Mouse (Mus musculus): Measurements from ENCODE around the gene Pitpnm1.

The Pitpnm1 gene

DNA sequence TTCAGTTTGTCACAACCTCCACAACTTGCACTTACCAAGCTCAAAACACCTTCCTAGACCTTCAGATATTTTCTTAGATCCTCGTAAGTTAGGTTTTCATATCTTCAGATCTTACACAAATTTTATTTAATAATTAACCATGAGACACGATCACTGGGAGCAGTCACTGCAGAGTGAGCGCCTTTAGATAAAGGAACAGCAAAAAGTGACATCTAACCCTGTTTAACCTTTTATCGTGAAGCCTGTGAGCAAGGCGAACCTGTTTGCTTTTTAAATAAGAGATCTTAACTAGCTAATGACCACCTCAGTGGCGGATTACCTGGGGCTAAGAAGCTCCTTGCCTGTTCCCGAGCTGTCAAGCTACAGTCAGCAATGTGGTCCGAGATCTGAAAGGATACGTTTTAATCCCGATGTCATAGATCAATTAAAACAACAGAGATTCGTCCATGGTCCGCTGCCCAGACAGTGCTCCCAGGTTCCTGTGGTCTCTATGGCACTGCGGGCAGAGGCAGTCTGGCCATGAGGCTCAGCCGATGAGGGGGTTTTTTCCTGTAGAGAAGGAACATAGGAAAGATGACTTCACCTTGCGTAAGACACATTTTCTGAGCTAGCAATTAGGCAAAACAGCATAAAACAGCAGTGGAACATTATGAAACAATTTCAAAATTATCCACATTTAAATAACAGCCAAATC is 30.9 kb upstream of the Pitpnm1 start:
- no peak for DNase-seq

DNA sequence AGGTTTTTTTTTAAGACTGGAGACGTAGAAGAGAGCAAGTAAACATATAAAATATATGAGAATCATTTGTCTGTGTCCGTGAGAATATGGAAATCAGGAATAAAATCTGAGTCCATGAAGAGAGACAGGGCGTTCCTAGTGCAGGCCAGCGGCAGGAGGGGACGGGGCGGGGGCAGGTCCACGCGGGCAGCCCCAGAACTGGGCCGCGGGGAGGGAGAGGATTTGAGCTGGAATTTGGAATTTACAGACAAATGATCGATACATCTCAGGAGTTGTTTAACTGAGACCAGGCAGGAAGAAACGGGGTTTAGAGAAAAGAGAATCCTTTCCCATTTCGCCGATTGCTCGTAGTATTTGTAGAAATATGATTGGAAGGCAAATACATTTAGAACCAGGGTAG is 29.5 kb upstream of the Pitpnm1 start:
- no peak for DNase-seq

GRCm38 (mm10) chr19:4070756-4071155 is 29.0 kb upstream of the Pitpnm1 start:
- no peak for DNase-seq

DNA sequence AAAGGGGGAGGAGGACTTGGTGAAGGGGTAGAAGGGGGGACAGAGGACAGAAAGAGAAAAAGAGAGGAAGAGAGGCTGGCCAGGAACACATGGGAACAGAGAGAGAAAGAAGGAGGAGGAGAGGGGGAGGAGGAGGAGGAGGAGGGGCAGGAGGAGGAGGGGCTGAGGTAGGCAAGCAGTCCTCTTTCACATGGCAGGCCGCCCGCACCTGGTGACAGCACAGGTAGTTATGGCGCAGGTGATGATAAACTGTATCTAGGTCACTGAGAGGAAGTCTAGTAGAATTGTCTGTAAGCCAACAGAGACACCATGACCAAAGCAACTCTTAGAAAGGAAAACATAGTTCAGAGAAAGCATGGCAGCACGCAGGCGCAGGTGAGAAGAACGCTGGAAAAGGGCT is 28.4 kb upstream of the Pitpnm1 start:
- DNase-seq: no peak

GRCm38 (mm10) chr19:4072706-4073424 is 26.9 kb upstream of the Pitpnm1 start:
- DNase-seq: no peak

DNA sequence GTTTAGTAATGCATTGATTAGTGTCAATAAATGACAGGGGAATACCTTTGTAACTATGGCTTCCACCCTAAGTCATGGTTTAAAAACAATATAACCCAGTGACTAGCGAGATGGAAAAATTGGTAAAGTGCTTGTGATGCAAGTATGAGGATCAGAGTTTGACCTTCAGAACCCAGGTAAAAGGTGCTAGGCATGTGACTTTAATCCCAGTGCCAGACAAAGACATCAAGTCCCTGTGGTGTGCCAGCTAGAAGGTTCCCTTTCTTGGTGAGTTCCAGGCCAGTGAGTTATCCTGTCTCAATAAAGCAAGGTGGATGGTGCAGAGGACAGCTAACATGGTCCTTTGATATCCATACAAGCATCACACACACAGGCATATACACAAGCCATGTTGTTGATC is 24.3 kb upstream of the Pitpnm1 start:
- no peak for DNase-seq

DNA sequence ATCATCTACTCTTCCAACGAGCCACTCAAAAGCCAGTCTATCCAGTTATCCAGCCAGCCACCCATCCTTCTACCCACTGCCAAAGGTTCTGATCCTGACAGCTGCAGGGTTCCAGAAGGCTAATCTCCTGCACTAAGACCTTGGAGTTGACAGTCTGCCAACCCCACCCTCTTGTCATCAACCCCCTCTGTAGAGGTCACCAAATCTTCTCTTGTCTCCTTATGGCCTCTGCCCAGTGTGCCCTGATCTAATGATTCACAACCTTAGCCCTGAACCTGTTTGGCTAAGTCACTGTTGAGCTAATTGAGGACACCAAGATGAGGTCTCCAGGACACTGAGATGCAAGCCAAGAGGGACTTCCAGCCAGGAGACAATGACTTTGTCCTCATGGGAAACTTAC is 20.2 kb upstream of the Pitpnm1 start:
- DNase-seq: no peak

DNA sequence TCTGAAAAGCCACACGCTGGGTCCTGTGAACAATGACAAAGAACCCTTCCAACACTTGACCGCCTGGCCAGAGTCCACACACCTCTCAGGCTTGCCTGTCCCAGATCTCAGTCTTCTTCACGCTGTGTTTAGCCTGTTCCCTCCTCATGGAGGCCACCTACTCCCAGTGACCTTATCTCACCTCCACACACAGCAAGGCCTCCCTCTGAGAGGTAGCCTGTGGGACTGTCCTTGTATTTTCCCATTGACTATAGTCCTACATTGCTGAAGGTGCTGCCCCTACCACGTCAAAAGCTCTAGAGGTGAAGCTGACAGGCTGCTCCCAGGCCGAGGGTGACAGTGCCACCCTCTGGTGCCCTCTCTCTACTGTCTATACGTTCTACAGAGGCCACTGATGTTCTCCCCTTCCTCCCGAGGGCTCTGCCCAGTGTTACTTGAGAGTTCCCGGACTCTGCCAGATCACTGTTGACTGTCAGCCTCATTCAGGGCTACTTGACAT is 19.2 kb upstream of the Pitpnm1 start:
- no peak for DNase-seq

- no peak for DNase-seq
Measured at GRCm38 (mm10) chr19:4081394-4081793, 18.4 kb upstream of the Pitpnm1 start, which contains the start of gene Cabp2. Cabp2 (plus strand) TSS chr19:4081578.

DNA sequence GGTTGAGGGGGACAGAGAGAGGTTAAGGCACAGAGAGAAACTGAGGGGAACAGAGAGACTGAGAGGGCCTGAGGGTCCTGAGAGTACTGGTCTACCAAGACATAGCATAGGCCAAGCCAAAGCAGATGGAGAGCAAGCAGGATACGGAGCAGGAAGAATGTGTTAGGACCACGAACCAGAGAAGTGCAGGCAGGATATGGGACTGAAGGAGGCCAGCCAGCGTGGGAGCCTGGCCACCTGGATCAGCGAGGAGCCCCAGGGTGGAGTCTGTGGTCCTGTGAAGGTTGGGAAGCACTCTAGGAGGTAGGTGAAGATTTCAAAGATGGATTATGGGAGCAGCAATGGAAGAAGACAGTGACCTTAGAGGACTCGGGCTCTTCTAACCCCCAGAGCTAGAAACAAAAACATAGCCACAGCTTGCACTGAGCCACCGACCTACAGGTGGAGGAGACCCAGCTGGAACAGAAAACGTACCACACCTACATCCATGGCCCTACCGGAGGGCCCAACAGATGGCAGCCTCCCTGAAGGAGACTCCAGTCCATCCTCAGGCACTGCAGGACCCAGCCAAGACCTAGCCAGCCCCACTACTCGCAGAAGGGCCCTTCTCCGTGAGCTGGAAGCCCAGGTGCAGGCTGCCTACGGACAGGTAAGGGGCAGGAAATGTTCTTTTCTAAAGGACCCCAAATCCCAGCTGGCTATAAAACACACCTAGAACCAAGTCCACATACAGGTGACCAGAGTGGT is 17.4 kb upstream of the Pitpnm1 start:
- no peak for DNase-seq

GRCm38 (mm10) chr19:4083316-4083715 is 16.5 kb upstream of the Pitpnm1 start:
- DNase-seq: no peak

DNA sequence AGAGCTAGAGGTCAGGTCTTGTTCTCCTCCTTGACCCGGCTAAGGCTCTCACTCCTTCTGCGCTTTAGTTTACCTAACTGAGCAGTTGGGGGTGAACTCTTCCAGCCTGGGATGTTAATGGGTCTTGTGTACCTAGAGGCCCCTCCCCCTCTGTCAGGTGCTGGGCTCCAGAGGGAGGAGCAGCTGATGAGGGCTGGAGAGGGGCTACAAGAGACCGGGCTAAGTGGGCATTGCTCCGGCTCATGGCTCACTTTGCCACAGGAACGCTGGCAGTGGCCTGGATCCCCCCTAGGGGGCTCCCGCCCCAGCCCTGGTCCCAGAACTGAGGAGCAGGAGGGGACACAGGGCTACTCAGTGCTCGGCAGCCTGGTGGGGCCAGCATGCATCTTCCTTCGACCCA is 16.0 kb upstream of the Pitpnm1 start:
- DNase-seq: no peak

- no peak for DNase-seq
Measured at GRCm38 (mm10) chr19:4084984-4085383, 14.8 kb upstream of the Pitpnm1 start.

DNA sequence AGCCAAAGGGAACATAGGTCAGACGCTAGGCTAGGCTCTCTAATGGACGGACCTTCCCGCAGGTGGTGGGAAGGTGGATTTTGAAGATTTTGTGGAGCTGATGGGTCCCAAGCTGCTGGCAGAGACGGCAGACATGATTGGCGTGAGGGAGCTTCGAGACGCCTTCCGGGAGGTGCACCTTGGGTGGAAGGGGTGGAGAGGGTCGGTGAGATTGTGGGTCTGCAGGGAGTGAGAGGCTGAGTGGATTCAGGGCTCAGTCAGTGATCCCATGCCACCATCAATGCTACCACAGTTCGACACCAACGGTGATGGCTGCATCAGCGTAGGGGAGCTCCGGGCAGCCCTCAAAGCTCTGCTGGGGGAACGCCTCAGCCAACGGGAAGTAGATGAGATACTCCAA is 13.6 kb upstream of the Pitpnm1 start:
- no peak for DNase-seq

GRCm38 (mm10) chr19:4087090-4087489 is 12.7 kb upstream of the Pitpnm1 start:
- no peak for DNase-seq

DNA sequence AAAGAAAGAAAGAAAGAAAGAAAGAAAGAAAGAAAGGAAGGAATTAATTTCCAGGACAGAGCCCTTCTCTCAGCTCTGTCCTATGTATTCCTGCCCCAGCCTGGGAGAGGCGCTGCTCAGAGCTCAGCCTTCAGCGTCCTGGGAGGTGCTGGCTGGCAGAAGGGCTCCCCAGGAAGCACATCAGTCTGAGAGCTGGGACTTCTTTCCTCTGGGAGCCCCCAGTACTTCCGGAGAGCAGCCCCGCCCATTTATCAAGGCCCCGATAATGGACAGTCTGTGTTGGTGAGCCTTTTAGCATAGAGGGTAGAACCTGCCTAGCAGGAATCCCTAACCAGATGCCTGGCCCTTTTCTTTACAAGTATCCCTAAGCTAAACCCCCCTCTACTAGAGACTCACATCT is 11.7 kb upstream of the Pitpnm1 start:
- DNase-seq: no peak

DNA sequence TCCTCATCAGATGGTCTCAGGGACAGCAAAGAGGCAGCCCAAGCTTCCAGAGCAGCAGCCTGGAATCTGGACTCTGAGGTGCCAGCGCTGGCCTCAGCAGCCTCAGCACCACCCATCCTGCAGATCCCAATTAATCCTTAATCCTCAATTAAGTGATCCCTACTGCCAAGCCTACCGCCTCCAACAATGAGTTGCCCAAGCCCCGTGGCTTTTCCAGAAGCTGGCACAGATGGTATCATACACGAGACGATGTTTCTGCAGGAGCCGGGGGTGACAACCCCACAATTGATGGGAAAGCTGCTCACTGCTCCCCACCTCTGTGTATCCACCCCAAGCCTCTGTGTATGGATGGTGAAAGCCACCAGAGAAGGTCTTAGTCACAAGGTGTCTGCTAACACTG is 10.7 kb upstream of the Pitpnm1 start:
- no peak for DNase-seq

DNA sequence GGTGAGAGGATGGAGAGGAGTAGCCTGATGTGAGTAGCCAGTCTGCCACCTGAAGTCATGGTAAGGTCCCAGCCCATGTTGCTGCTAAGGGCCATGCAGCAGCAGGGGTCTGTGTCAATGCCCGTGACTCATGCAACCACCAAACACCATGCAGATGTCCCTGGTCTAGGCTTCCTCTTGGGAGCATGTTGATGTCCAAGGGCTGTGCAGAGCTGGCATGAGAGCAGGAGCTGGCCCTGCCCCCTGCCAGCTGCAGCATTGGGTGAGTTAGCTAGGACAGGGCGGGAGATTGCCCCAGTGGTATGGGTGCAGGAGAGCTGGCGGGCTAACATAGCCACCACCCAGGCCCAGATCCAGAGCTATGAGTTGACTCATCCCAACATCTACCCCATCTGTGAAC is 9.4 kb upstream of the Pitpnm1 start:
- DNase-seq: no peak

DNA sequence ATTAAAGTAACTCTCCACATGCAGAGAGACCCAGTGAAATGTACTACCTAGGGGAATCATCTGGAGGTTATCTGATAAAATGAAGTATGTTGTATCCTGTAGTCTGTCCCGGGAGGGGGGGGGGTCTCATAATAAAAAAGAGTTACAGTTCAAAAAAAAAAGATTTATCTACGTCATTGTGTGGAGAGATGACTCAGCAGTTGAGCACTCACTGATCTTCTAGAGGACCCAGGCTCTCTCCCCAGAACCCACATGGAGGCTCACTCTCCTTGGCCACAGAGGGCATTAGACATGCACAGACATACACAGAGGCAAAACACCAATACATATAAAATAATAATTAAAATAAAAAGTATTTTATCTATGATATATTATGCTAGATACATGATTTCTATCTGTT is 8.4 kb upstream of the Pitpnm1 start:
- DNase-seq: no peak

DNA sequence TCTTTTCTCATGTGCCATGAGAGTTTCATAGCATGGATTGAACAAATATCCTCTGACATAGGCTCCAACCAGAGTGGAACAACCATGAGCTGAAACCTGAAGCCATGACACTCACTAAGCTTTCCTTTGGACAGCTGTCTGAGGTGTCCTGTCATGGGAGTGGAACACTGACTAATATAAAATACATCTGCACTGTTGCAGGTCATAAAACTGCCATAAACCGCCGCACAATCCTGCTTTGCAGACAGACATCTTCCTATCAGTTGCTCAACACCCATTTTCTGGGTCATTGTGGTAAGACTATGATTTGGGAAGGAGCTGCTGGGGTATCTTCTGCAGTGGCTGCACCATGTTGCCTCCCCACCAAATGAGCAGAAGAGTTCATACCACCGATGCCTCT is 7.0 kb upstream of the Pitpnm1 start:
- no peak for DNase-seq

GRCm38 (mm10) chr19:4093772-4094171 is 6.0 kb upstream of the Pitpnm1 start:
- no peak for DNase-seq

- DNase-seq: no peak
Measured at GRCm38 (mm10) chr19:4094348-4094747, 5.5 kb upstream of the Pitpnm1 start.

DNA sequence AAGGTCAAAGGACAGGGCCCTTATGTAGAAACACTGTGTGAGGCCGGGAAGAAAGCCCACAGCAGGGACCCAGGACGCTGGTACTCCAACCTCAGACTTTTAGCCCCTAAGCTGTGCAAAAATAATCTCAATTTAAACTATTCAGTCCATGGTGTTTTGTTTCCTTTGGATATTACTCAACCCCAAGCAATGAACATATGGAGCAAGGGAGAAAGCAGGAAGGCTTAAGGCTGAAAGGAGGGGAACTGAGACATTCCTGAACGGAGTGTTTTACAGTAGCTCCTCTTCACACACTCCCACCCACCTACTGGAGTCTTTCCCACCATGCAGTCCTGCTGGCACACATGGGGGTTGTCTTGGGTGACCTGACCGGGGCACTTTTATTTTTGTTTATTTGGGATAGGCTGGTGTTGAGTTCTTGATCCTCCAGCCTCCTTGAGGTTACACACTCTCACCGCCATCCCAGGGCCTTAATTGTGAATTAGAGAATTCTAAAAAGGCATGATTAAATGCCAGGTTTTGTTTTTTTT is 5.0 kb upstream of the Pitpnm1 start:
- no peak for DNase-seq

DNA sequence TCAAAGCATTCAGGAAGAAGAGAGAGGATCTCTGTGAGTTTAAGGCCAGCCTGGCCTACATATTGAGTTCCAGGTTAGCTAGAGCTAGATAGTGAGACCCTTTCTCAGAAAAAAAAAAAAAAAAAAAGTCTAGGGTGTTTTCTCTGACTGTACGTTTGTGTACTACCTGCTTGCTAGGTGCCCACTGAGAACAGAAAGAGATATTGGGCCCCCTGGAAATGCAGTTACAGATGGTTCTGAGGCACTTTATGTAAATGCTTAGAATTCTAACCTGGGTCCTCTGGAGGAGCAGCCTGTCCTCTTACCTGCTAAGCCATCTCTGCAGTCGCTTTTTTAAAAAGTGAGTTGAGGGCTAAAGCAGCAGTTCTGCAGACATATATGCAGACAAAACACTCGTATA is 4.0 kb upstream of the Pitpnm1 start:
- DNase-seq: no peak
